Mouse (Mus musculus) intestine, embryonic 14.5 days (tissue): ENCODE measurements at regions not wholly inside any gene's neighbourhood (a gene's known extent, or its start where the extent isn't known, plus 50 kb on each side); places are given as distances from the start of the nearest gene placed in this dataset.
A peak's percentile ranks its signal among the peaks of the same experiment; 100 is the strongest.

Experiments used
- ATAC-seq: fragments of 200-750 bp; cut with Nextera tagmentation; replicated peaks from 2 replicates; pipeline ENCODE4 v1.8.0; 2017; ENCODE audit warnings: low read depth, moderate number of reproducible peaks, moderate TSS enrichment, moderate library complexity; ENCODE audit not compliant: low FRiP score, low TSS enrichment
- DNase-seq: peaks from one replicate; pipeline ENCODE4 v3.0.0-alpha.2; 2018; ENCODE audit warnings: low spot score
- H3K27ac ChIP-seq: fragments of 300-500 bp; sonication (generic); 2 replicates; pipeline ENCODE4 v1.5.1; 2014; ENCODE audit warnings: low read depth, mild to moderate bottlenecking, control low read depth
- H3K27me3 ChIP-seq: fragments of 300-500 bp; sonication (generic); replicated peaks from 2 replicates; pipeline ENCODE4 v1.6.1; 2014; ENCODE audit warnings: low read length, control low read depth; ENCODE audit not compliant: control insufficient read depth, insufficient read depth
- H3K36me3 ChIP-seq: fragments of 300-500 bp; sonication (generic); 2 replicates; pipeline ENCODE4 v1.6.1; 2014; ENCODE audit warnings: low read length, control low read depth; ENCODE audit not compliant: control insufficient read depth, insufficient read depth
- H3K4me1 ChIP-seq: fragments of 300-500 bp; sonication (generic); replicated peaks from 2 replicates; pipeline ENCODE4 v1.6.1; 2014; ENCODE audit warnings: low read length, control low read depth, mixed read lengths; ENCODE audit not compliant: control insufficient read depth, insufficient read depth
- H3K4me2 ChIP-seq: fragments of 300-500 bp; sonication (generic); 2 replicates; pipeline ENCODE4 v1.6.1; 2014; ENCODE audit warnings: low read length
- H3K4me3 ChIP-seq: fragments of 300-500 bp; sonication (generic); 2 replicates; pipeline ENCODE4 v1.5.1; 2014; ENCODE audit warnings: low read depth, low read length, control low read depth, mixed read lengths
- H3K9ac ChIP-seq: fragments of 300-500 bp; sonication (generic); 2 replicates; pipeline ENCODE4 v1.6.1; 2014; ENCODE audit warnings: mild to moderate bottlenecking, low read length
- H3K9me3 ChIP-seq: fragments of 300-500 bp; sonication (generic); 2 replicates; pipeline ENCODE4 v1.6.1; 2016; ENCODE audit warnings: low read length, control low read depth; ENCODE audit not compliant: control insufficient read depth
- WGBS: fragments of 180-500 bp; shearing (Covaris S2); extraction: QIAGEN DNeasy Blood & Tissue Kit; methylation state at CpG from one replicate; pipeline ENCODE4 v1.1.7; 2014; 5-methylcytosine and 5-hydroxymethylcytosine counted together

DNA sequence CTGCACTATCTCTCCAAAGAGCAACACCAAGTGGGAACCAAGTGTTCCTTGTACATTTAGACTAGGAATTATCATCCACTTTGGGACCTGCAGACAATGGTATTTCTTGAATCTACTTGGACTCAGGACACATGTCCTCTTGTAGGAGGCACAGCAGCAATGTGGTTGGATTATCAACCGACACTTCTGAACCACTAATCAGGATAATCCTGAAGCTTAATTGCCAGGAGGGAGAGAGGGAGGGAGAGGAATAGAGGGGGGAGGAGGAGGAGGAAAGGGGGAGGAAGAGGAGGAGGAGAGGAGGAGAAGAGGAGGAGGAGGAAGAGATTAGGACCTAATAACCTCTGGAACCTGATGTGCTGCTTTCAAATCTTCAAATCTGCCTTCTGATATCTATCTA lies 167.5 kb downstream of the Trib2 start:
- WGBS = 78% methylated on average over 1 of the region's 1 CpGs
- Histone ChIP-seq H3K36me3 (no peaks in the 10 kb centered on the region), H3K9me3 (no peaks in the 10 kb centered on the region), H3K4me3 (no peak overlapping the region), H3K27me3 (no peaks in the 10 kb centered on the region), H3K27ac (no peak overlapping the region), H3K4me2 (no peak overlapping the region), H3K4me1 (no peaks in the 10 kb centered on the region), H3K9ac (no peak overlapping the region)
- no peak for DNase-seq
- no peak for ATAC-seq

DNA sequence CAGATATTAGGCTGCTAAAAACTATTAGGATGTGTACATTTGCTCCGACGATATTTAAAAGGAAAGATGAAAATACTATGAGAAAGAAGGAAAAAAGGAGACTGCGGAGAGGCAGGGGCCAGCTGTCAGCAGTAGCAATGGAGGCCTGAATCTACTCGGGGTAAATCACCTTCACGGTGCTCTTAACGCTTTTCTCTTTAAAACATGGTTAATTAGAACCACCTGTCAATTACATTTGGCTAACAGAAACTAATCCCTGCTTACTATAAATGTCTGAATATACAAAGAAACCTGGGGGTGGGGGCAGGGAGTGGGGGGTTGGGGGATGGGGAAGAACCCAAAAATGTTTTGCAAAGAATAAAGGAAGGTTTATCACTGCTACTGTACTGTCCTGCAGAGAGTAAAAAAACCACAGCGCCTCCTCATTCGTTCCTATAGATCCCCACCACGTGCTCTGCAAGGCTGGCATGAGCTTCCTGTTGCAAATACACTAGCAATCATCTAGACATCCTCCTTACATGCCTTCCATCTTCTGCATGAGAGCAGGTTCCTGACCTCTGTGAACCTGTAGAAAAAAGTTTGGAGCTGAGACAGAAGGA lies 172.5 kb downstream of the Trib2 start:
- no peaks in the 10 kb centered on the region for H3K36me3 ChIP-seq
- DNase-seq (no peak), ATAC-seq (no peak)
- WGBS = 46% methylated on average over 9 of the region's 9 CpGs
- no peak overlapping the region for H3K9ac ChIP-seq
- no peaks in the 10 kb centered on the region for H3K4me1 ChIP-seq
- H3K27me3 ChIP-seq = no peaks in the 10 kb centered on the region
- H3K27ac ChIP-seq = no peak overlapping the region
- H3K4me3 ChIP-seq = no peak overlapping the region
- no peak overlapping the region for H3K4me2 ChIP-seq
- H3K9me3 ChIP-seq = no peaks in the 10 kb centered on the region

DNA sequence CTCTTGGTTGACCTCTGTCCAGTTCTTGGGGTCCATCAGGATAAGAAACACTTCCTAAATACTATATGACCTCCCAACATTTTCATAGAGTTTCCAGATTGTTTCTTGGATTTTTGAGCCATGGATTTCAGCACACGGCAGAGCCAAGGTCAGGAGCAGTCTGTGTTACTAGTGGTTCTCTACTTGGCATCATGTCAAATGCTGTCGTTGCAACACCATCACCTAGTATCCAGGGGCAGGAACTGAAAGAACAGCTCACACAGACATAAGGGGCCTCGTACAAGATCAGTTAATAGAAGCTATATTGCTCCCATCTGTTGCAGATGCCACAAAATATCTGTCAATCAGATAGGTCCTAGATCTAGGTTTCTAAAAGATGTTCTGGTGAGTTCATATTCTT lies 173.1 kb downstream of the Trib2 start:
- H3K27me3 ChIP-seq = no peaks in the 10 kb centered on the region
- DNase-seq = no peak
- no peak overlapping the region for H3K4me2 ChIP-seq
- 45% methylated on average over 3 of the region's 3 CpGs for WGBS
- no peaks in the 10 kb centered on the region for H3K4me1 ChIP-seq
- H3K9me3 ChIP-seq = no peaks in the 10 kb centered on the region
- H3K9ac ChIP-seq = no peak overlapping the region
- H3K36me3 ChIP-seq = no peaks in the 10 kb centered on the region
- H3K4me3 ChIP-seq = no peak overlapping the region
- ATAC-seq = no peak
- H3K27ac ChIP-seq = no peak overlapping the region

DNA sequence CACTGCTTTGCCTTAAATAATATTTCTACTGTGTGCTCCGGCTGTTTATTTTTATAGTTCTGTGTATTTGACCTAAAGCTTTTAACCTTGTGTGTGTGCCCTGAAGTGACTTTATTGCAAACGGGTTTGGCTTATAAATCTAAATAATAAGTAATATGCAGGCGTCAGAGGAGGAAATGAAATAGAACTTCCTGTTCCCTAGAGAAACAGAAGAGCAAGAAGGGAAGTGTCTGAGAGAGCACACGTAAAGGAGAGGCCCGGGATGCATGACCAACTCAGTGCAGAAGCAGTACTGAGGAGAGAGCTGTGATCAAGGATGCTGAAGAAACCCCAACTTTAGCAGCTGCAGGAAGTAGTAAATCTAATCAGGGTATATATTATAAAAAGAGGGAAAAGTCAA lies 176.4 kb downstream of the Trib2 start:
- Histone ChIP-seq H3K4me1 (no peaks in the 10 kb centered on the region), H3K27ac (no peak overlapping the region), H3K9ac (no peak overlapping the region), H3K9me3 (no peaks in the 10 kb centered on the region), H3K4me3 (no peak overlapping the region), H3K36me3 (no peaks in the 10 kb centered on the region), H3K4me2 (no peak overlapping the region), H3K27me3 (no peaks in the 10 kb centered on the region)
- ATAC-seq (no peak), DNase-seq (no peak)
- 36% methylated on average over 5 of the region's 5 CpGs for WGBS

DNA sequence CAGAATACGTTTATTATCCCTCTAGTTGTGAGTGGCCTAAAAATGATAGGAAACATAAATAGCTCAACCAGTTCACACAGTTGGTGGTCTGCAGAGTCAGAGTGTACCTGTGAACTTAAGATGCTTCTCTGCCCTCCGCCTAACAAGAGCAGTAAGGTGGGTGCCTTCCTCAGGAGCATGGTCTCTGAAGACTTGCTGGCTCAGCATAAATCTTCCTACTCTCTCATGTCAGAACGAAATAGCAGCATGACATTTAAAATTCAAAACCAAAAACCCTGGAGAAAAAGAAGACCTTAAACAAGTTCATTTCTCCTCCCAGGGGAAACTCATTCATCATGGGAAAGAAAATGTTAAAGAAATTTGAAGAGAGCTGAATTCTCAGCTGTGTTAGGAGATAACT lies 186.8 kb downstream of the Trib2 start:
- Histone ChIP-seq H3K4me3 (no peak overlapping the region), H3K9ac (no peak overlapping the region), H3K27me3 (no peaks in the 10 kb centered on the region), H3K4me1 (no peaks in the 10 kb centered on the region), H3K4me2 (no peak overlapping the region), H3K36me3 (no peaks in the 10 kb centered on the region), H3K27ac (no peak overlapping the region), H3K9me3 (no peaks in the 10 kb centered on the region)
- DNase-seq (no peak), ATAC-seq (no peak)
- 59% methylated on average over 3 of the region's 3 CpGs for WGBS

DNA sequence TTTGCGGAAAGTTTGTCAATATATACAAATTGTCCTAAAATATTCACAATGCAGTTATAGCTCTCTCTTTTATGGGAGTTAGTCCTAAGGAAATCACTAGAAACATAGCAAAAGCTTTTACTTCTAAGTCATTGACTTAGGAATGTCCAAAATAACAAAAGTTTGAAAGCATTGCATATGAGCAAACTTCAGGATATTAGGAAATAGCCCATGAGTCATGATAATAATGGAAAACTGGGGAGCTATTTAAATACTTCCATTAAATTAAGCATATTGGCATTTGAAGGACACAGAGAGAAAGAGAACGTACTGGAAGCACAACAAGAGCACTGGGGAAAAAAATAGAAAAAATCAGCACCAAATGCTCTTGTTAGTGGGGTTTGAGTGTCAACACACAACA lies 197.2 kb downstream of the Trib2 start:
- H3K4me2 ChIP-seq = no peak overlapping the region
- H3K9ac ChIP-seq = no peak overlapping the region
- DNase-seq (no peak), ATAC-seq (no peak)
- WGBS = 79% methylated on average over 2 of the region's 2 CpGs
- H3K27me3 ChIP-seq = no peaks in the 10 kb centered on the region
- no peak overlapping the region for H3K4me3 ChIP-seq
- H3K4me1 ChIP-seq = no peaks in the 10 kb centered on the region
- H3K9me3 ChIP-seq = no peaks in the 10 kb centered on the region
- no peak overlapping the region for H3K27ac ChIP-seq
- H3K36me3 ChIP-seq = no peaks in the 10 kb centered on the region

DNA sequence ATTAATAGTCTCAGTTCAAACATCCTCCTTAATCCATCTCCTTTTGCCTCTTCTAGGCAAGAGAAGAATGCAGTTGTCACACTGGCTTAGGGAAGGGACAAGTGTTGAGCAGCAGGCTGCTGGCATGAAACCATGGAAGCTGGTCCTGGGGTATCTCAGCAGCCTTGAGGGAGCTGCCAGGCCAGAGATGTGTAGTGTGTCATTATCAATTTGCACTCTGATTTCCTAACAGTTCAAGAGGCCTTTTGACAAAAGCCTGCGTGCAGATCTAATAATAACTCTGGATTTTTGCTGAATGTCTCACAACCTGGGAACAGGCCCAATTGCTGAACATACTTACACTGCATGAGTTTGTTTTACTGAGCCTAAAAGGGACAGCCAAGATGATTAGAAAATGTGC lies 199.4 kb downstream of the Trib2 start:
- Histone ChIP-seq H3K27ac (0 out of 2 replicates have a peak overlapping the region, but pooled peaks have one; percentile 33), H3K9ac (no peak overlapping the region), H3K9me3 (no peaks in the 10 kb centered on the region), H3K27me3 (no peaks in the 10 kb centered on the region), H3K36me3 (no peaks in the 10 kb centered on the region), H3K4me2 (no peak overlapping the region), H3K4me3 (no peak overlapping the region), H3K4me1 (no peaks in the 10 kb centered on the region)
- WGBS = 41% methylated on average over 1 of the region's 1 CpGs
- DNase-seq (no peak), ATAC-seq (no peak)

DNA sequence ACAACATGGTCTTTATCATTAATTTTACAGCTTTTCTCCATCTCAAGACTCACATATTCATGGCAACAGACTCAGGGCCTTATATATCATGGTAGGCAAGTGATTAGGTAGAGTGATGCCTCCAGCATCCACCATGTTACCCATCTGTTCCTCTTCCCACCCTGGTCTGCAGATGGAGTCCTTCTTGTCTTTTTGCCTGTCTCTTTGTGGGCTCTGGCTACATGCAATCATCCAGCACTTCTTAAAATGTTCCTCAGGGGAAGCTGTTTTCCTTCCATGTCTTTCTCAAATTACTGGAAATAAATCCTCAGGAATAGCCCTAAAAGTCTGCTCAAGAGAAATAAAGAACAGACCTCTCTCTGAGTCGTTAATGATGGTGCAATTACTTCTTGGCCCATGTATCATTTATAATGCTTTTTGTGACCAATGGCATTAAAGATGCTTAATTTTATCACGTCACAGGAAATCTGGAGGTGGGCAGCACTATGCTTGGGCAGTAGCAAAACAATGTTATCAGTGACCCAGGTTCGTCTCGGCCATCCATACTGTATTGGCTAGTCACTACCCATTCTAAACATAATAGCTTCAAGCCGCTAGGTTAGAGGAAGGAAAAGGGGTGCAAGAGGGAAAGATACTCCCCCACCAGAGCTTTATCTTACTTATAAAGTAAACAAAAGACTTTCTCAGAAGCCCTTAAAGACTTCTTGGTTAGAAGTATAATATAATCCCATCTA lies 204.7 kb downstream of the Trib2 start:
- ATAC-seq (no peak), DNase-seq (no peak)
- no peak overlapping the region for H3K27ac ChIP-seq
- H3K36me3 ChIP-seq = no peaks in the 10 kb centered on the region
- 59% methylated on average over 5 of the region's 5 CpGs for WGBS
- no peak overlapping the region for H3K9ac ChIP-seq
- H3K27me3 ChIP-seq = no peaks in the 10 kb centered on the region
- no peaks in the 10 kb centered on the region for H3K9me3 ChIP-seq
- no peak overlapping the region for H3K4me3 ChIP-seq
- no peaks in the 10 kb centered on the region for H3K4me1 ChIP-seq
- no peak overlapping the region for H3K4me2 ChIP-seq

DNA sequence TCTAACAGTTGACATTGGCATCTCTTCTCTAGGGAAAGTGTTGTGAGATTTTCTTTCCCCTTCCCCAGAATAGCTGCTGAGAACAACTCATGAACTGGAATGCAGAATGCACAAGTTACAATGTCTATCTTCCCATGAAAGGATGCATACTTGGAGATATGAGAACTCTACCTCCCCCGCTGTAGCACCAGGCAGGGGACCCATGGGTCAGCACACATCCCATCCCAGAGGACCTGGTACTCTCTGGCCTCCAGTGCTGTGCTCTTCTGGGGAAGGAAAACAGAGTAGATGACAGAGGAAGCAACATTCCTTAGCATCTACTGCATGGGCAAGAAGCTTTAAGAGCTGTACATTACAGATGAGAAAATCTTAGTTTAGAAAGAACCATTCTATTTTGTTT lies 209.6 kb downstream of the Trib2 start:
- DNase-seq = no peak
- Histone ChIP-seq H3K27me3 (no peaks in the 10 kb centered on the region), H3K4me2 (no peak overlapping the region), H3K27ac (no peak overlapping the region), H3K4me3 (no peak overlapping the region), H3K9me3 (no peaks in the 10 kb centered on the region), H3K36me3 (no peaks in the 10 kb centered on the region), H3K4me1 (no peaks in the 10 kb centered on the region), H3K9ac (no peak overlapping the region)
- WGBS = 97% methylated on average over 1 of the region's 1 CpGs
- ATAC-seq = no peak
